Mouse (Mus musculus) CD4-positive, CD25-positive, alpha-beta regulatory T cell, adult 2 months (primary cell): ENCODE measurements around the gene Chrna3.
A peak's percentile ranks its signal among the peaks of the same experiment; 100 is the strongest.

Source experiments
- DNase-seq: peaks from one replicate; pipeline ENCODE4 v3.0.0-alpha.2; 2012; ENCODE audit warnings: low read depth, low spot score

The Chrna3 gene

DNA sequence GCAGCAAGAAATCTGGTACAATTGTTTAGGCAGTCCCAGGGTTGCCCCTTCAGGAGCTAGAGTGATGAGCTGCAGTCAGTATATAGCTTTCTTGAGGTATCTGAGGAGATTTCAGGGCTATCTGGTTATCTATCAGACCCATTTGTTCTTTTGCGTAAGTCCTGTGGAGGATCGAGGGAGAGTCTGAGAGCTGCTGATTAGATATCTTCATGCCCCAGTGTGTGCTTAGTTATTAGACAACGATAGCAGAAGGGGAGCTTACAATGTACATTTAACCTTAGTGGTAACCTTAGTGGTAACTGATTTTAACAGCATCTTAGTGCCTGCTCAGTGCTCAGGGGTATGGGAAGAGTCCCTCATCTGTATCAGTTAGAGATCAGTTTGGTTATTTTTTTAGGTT is 30.7 kb downstream of the Chrna3 start:
- no peak for DNase-seq

GRCm38 (mm10) chr9:54994381-54994780 is 32.0 kb downstream of the Chrna3 start:
- DNase-seq: no peak

DNA sequence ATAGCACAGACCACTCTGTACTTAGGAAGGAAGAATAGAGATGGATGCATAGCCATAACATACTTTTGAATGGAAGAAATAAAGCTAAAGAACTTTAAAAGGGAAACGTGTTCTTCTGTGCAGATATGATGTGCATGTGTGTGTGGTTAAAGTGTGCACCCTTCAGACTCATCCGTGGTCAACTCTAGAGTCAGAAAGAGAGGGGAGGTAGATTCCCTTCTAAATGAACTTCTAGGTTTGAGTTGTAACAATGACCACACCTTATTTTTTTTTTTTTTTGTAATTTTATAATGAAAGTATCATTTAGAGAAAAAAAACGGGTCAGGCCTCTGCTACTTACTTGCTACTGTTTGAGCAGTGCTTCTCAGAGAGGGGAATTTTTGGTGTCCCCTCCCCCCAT is 36.0 kb downstream of the Chrna3 start:
- no peak for DNase-seq

DNA sequence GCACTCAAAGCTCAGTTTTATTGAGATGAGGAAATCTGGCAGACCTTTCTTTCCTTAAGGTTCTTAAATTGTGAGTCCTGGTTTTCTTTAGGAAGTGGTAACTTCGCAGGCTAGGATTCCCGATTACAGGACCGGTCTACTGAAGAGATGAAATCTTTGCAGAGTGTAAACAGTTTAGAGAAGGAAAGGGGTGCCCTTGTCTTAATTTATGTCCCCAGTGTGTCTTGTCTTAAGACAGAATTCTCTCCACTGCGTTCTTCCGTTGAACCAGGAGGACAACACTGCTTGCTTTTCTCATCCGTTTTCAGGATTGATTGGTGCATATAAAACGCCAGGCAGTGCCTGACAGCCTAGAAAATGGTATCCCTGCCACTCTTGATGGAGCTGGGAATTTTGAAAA is 44.0 kb downstream of the Chrna3 start:
- DNase-seq: no peak

DNA sequence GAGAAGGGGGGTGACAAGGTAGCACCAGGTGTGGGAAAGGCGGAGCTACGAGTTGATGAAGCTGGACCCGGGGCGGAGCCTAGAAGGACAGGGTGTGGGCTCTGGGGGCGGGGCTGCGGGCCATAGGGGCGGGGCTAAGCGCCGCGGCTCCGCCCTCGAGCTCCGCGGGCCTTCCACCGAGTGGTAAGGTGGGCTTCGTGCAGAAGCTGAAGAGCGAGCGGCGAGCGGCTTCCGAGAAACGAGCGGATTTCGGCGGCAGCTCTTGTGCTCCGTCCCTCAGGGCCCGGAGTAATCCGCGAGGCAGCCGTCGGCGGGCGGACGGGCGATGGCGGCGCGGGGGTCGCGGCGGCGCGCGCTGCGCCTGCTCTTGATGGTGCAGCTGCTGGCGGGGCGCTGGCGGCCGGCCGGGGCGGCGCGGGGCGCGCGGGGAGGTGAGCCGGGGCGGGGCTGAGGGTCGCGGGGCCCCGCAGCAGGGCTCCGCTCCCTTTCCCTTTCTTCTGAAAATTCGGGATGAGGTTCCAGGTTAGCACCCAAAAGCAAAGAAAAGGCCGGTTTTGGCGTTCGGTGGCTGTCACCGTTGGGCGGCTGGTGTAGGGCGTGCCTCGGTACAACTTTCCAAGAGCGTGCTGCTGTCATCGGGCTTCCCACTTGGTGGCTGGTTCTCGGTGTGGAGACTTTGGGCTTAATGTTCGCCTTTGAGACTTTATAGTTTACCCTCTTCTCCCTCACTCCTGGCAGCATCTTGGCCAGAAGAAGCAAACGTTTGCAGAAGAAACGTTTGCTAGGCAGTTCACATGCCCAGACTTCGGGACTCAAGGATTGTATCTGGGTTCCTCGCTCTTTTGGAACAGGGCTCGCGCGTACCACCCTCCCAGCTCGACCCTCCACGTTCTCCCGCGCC is 44.8 kb downstream of the Chrna3 start:
- DNase-seq: peak; percentile 57

- DNase-seq: no peak
Observed at GRCm38 (mm10) chr9:54980674-54981073, 45.7 kb downstream of the Chrna3 start, which contains the start of gene Chrna5. TSS of gene Chrna5 (plus strand) at chr9:54980880.

DNA sequence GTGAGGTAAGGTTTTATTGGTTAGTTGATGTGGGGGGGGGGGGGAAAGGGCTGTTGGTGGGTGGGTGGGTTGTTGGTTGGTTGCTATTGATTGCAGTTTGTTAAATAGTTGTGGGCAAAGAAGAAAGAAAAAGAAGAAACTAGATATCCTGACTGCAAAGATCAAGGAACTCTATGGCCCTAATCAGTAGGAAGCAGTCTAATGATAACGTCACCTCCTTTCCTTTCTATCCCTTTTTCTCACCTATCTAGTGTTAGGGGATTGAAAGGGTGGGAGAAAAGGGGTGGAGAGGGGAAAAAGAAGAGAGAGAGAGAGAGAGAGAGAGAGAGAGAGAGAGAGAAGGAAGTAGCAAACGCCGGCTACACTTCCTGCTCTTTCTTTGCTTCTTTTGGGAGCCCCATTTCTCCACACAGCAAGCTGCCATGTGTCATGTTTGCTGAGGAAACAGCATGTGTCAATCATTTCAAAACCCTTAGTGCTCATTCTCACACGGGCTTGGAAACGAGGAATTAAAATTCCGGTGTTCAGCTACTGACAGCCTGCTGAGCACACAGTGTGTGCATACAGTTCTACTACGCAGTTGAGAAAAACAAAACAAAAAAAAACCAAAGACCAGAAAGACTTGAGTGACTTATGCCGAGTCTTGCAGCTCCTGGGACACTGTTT is 56.3 kb downstream of the Chrna3 start:
- DNase-seq: no peak

DNA sequence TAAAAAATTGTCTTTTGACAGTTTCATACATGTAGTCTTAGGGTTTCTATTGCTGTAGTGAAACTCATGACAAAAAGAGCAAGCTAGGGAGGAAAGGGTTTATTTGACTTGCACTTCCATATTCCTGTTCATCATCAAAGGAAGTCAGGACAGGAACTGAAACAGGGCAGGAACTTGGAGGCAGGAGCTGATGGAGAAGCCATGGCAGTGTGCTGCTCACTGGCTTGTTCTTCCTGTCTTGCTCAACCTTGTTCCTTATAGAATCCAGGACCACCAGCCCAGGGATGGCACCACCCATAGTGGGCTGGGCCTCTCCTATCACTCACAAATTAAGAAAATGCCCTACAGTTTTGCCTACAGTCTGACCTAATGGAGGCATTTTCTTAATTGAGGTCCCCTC is 62.7 kb downstream of the Chrna3 start:
- no peak for DNase-seq

DNA sequence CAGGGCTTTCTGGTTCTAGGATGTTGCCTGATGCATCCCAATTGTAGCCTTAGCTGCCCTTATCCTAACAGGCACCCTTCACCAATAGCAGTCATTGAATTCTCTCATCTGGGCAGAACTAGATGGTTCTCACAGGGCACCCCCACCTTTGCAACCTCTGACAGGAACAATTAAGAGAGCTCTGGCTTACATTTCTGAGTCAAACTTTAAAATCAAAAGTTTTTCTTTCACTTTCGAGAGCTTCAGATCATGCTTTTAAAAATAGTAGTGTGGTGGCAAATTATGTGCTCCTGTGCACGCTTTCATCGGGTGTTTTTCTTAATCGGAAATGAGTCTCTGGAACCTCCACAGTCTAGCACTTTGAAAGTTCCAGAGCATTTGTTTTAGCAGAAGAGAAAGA is 65.3 kb downstream of the Chrna3 start:
- DNase-seq: peak; percentile 35
